Mouse (Mus musculus): ENCODE results near the gene Skap1.

- TF ChIP-seq POLR2A (IDR thresholded peaks at IDR 0.05; ENCODE audit: insufficient read length, low read depth) (no peak), TCF12 (IDR thresholded peaks at IDR 0.05; ENCODE audit: insufficient read depth, poor library complexity, severe bottlenecking) (no peak), TCF3 (IDR thresholded peaks at IDR 0.05; ENCODE audit: insufficient read length, low read depth) (no peak), USF1 (IDR thresholded peaks at IDR 0.05; ENCODE audit: low read depth) (no peak), REST (IDR thresholded peaks at IDR 0.05; ENCODE audit: insufficient read depth, insufficient read length) (no peak), E2F4 (IDR thresholded peaks at IDR 0.05; ENCODE audit: insufficient read depth) (no peak), CEBPB (IDR thresholded peaks at IDR 0.05; ENCODE audit: insufficient read depth, poor library complexity, severe bottlenecking) (no peak), MYOG (IDR thresholded peaks at IDR 0.05; ENCODE audit: control insufficient read depth in 1 of 3, insufficient read depth in 1 of 3, insufficient read length in 2 of 3, low read depth in 2 of 3) (no peak), MAX (IDR thresholded peaks at IDR 0.05; ENCODE audit: low read depth) (no peak), MYOD1 (IDR thresholded peaks at IDR 0.05; ENCODE audit: control insufficient read depth in 1 of 3, insufficient read length in 2 of 3, low read depth in 2 of 3) (no peak)
These were observed 155.6 kb downstream of the Skap1 start for GRCm38 (mm10) chr11:96620006-96620405.
